Mouse (Mus musculus): ENCODE measurements around the gene Hif3a.
A peak's percentile ranks its signal among the peaks of the same experiment; 100 is the strongest.

The Hif3a gene

DNA sequence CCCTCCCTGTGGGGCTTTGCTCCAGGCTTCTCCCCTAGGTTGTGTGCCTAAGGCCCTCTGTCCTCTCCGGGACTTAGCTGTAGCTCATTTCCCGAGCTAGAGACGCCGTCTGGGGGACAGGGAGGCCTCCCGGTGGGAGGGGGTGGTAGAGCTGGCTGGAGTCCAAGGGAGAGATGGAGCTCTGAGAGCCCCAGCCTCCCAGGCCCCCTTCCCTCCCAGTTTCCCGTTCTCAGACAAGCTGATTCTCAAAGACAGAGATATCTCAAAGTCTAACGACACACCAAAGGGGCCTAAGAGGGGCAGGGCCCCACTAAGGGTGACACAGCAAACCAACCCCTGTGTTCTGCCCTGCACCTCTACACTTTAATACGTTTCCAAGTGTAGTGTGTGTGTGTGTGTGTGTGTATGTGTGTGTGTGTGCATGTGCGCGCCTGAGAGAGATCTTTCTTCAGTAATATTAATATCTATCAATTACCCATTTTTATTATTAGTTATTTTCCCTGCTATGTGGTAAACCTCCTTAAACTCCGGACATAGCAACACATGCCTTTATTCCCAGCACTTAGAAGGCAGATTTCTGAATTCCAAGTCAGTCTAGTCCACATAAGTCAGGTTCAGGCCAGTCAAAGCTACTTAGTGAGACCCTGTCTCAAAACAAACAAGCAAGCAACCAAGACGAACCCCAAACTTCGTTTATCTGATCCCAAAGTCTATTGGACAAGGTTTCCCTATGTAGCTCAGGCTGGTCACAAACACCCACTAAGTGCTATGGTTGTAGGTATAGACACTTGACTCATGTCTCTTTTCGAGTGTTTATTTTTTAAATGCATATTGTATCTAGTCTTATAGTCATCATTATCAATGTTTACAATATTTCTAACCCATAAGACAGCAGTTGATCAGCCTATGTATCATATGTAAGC is 5.4 kb downstream of the Hif3a start:
- DNase-seq (ENCODE audit: inconsistent age in 2 of 2, low spot score in 1 of 2): no peak

DNA sequence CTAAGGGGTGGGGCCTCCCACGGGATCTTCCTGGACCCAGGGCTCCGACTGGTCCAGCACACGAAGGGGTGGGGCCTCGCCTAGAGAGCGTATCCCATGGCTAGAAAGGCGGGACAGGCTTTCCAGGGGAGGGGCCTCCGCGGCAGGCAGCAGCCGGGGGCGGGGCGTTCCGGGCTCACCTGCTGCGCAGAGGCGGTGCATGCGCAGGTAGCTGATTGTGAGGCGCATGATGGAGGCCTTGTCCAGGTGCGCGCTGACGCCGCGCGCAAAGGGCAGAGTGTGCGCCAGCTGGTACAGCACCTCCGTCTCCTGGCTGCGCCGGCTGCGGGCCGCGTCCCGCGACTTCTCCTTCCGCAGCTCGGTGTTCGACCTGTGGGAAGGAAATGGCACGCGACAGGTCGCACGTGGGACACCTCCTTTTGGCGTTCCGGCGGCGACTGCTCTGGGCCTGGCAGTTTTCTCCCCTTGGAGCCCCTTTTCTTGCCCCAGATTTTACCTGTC is 6.1 kb downstream of the Hif3a start:
- peak; percentile 87 to 89 for DNase-seq (ENCODE audit: inconsistent age in 2 of 2, low spot score in 1 of 2)

DNA sequence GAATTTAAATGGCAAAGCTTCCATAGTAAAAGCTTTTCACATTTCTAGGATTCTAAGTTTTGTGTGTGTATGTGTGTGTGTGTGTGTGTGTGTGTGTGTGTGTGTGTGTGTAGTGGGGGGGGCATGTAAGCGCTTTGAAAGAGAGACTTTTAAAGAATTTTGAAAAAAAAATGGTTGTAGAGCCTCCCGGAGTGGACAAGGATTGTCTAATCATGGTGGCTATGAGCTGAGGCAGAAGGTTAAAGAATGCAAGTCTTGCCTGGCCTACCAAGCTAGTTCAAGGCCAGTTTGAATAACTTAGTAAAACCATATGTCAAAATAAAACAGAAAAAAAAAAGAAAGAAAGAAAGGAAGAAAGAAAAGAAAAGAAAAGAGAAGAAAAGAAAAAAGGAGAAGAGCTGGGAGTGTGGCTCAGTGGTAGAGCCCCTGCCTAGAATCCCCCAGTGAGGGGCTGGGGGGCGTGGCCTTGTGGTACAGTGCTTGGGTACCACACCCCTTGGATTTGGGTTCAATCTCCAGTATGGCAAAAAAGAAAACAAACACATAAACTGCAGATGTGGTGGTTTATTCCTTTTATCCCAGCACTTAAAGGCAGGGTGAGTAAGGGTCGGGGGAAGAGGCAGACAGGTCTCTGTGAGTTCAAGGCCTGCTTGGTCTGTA is 6.8 kb downstream of the Hif3a start:
- DNase-seq (ENCODE audit: inconsistent age in 2 of 2, low spot score in 1 of 2): no peak

- no peak for DNase-seq (ENCODE audit: inconsistent age in 2 of 2, low spot score in 1 of 2)
Observed at GRCm38 (mm10) chr7:17054325-17054989, 7.8 kb downstream of the Hif3a start.

DNA sequence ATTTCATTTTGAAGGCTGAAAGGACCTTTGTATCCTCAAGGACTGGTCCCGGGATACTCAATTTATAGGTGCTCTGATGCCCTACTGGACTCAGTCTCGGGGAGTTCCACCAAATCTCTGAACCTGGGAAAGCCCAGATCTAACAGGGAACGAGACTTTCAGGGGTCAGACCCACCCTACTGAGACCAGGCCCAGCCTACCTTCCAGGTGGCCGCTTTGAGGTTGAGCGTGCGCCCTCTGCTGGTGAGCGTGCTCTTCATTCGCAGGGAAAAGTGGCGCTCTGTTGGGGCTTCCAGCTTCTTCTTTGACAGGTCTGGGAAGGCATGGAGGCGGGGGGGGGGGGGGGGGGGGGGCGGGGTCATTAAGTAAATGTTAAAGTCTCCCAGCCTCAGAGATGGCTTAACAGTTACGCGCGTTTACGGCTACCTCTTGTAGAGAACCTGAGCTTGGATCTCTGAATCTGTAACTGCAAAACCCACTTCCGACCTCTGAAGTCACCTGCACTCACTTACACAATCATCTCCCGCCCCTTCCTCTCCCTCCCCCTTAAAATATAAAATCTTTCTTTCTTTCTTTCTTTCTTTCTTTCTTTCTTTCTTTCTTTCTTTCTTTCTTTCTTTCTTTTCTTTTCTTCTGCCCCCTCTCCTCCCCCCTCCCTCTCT is 11.2 kb downstream of the Hif3a start:
- DNase-seq (ENCODE audit: inconsistent age in 2 of 2, low spot score in 1 of 2): peak; percentile 62 to 78

GRCm38 (mm10) chr7:17050491-17050890 is 11.7 kb downstream of the Hif3a start:
- DNase-seq (ENCODE audit: inconsistent age in 2 of 2, low spot score in 1 of 2): peak in 1 of 2 experiments; percentile 21

GRCm38 (mm10) chr7:17048431-17049190 is 13.6 kb downstream of the Hif3a start:
- DNase-seq (ENCODE audit: inconsistent age in 2 of 2, low spot score in 1 of 2): no peak

DNA sequence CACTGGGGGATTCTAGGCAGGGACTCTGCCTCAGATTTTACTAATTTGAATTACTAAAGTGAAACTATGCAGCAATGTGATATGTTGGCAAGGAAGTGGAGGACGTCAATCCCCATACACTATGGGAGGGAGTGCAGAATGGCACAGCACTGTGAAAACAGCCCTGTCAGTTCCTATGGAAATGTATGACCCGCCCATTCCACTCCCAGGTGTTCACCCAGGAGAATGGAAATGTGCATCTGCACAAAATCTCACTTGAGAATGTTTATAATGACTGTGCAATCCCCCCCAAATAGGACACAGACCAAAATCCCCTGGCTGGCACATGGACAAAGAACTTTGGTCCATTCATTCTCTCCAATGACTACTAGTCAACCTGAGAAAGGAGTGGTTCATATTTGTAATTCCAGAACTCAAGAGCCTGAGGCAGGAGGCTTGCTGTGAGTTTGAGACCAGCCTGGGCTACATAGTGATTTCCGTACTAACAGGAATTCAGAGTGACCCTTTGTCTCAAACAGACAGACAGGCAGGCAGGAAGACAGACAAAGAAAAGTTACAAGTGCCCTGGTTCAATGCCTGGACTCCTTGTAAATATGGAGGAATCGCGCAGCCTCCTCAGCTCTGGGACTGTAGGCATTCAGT is 15.1 kb downstream of the Hif3a start:
- no peak for DNase-seq (ENCODE audit: inconsistent age in 2 of 2, low spot score in 1 of 2)

DNA sequence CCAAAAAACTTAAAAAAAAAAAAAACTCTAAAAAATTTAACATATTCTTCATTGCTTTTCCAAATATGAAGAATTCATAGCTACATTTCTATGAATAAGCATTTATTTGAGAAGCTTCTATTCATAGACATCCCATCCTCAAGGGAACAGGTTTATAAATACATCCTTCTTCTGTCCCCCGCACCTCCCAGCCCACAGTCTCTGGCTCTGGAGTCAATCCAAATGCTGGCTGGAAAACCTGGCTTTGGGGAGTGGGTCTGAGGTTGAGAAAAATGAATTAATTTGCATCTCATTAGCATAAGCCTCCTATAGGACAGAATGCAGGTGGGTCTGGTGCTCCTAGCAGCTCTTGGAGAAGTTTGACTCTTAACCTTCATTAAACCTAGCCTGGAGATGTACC is 16.5 kb downstream of the Hif3a start:
- DNase-seq (ENCODE audit: inconsistent age in 2 of 2, low spot score in 1 of 2): no peak

GRCm38 (mm10) chr7:17039373-17039772 is 22.9 kb downstream of the Hif3a start:
- DNase-seq (ENCODE audit: inconsistent age in 2 of 2, low spot score in 1 of 2): no peak

GRCm38 (mm10) chr7:17038018-17038695 is 24.1 kb downstream of the Hif3a start:
- DNase-seq (ENCODE audit: inconsistent age in 2 of 2, low spot score in 1 of 2): no peak

DNA sequence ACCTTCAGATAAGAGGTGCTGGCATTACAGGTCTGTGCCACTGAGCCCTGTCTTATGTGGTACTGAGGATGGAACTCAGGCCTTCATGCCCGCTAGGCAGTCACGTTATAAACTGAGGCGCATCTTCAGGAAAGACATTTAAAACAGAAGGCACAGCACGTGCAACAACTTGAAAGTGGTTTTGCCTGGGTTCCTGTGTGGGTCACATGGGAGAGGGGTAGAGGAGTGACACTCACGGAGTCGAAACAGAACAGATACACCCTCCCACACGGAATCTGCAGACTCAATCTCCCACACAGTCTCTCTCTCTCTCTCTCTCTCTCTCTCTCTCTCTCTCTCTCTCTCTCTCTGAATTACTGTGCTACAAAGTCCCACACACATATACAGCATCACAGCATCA is 32.0 kb downstream of the Hif3a start:
- DNase-seq (ENCODE audit: inconsistent age in 2 of 2, low spot score in 1 of 2): no peak

DNA sequence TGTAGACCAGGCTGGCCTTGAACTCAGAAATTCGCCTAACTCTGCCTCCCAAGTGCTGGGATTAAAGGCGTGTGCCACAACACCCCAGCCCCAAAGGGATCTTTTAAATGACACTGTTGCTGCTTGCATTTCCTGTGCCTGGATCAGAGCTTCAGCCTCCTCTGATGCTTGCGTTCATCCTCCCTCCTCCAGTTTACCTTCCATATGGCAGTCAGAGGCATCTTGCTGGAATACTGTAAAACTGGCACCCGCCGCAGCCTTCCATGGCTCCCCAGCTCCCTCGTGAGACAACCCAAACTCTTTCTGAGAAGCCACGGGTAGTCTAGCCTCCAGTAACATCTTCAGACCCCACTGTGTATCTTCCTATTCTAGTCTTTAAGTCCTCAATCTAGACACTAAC is 33.3 kb downstream of the Hif3a start:
- peak in 1 of 2 experiments; percentile 40 for DNase-seq (ENCODE audit: inconsistent age in 2 of 2, low spot score in 1 of 2)

- peak; percentile 94 to 97 for DNase-seq (ENCODE audit: inconsistent age in 2 of 2, low spot score in 1 of 2)
Observed at GRCm38 (mm10) chr7:17027588-17028343, 34.5 kb downstream of the Hif3a start, which contains the start of gene Ppp5c. TSS of gene Ppp5c (minus strand) at chr7:17027924.

GRCm38 (mm10) chr7:17026710-17027587 is 35.3 kb downstream of the Hif3a start:
- no peak for DNase-seq (ENCODE audit: inconsistent age in 2 of 2, low spot score in 1 of 2)

- DNase-seq (ENCODE audit: inconsistent age in 2 of 2, low spot score in 1 of 2): peak in 1 of 2 experiments; percentile 29
Observed at GRCm38 (mm10) chr7:17025896-17026622, 36.2 kb downstream of the Hif3a start.

GRCm38 (mm10) chr7:17025505-17025894 is 36.7 kb downstream of the Hif3a start:
- no peak for DNase-seq (ENCODE audit: inconsistent age in 2 of 2, low spot score in 1 of 2)

All from adrenal gland, adult (tissue).